9 mouse cellular contexts compared by ENCODE assay signal in the genomic region with DNA sequence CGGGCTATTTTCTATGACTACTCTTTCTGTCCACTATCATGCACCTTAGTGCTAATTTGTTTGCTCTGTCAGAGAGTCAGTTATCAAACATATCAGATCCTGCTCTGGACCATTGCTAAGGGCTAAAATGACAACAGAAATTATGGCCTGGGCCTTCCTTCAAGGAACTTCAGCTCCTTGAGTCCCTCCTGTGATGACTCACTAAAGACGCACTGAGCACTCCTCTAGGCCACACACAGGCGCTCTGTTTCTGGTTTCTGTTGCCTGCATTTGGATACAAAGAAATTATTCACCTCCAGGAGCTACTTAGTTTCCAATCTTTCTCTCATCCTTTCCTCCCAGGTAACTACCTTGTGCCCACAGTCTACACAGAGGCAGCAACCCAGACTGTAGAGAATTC.
"Had no signal": no experiment of that assay in that cellular context is flagged by ENCODE, and none has a peak within 500 bp of the region (broad histone marks: within the 10 kb centered on the region; RNA-seq: fewer than 3 reads in every experiment).

No protein-coding gene starts in this region.

- H3K36me3 ChIP-seq: midbrain, embryonic 12.5 days; midbrain, embryonic 15.5 days had no signal

- DNase-seq: kidney, adult 2 months; kidney, postnatal 36 days; liver, postnatal 0 days; lung, embryonic 14.5 days; thymus, adult 2 months; thymus, postnatal 14 days; thymus, postnatal 4 days had no signal

- H3K27me3 ChIP-seq: midbrain, embryonic 12.5 days; midbrain, embryonic 15.5 days had no signal

- H3K4me3 ChIP-seq: midbrain, embryonic 12.5 days; midbrain, embryonic 15.5 days had no signal
